Mouse (Mus musculus) C2C12 (cell line): ENCODE measurements around the gene Prdm11. TPM values are rescaled to one million over a fixed set of nuclear protein-coding genes. Genes with fewer than 3 reads are reported as not detected.

Source experiments
- H3K27me3 ChIP-seq: one replicate; pipeline ENCODE4 v1.6.1; 2011; ENCODE audit not compliant: control insufficient read depth, insufficient read depth, insufficient read length
- H3K36me3 ChIP-seq: one replicate; pipeline ENCODE4 v1.6.1; 2011; ENCODE audit not compliant: control insufficient read depth, insufficient read depth
- H3K4me3 ChIP-seq: one replicate; pipeline ENCODE4 v1.5.1; 2011; ENCODE audit warnings: mild to moderate bottlenecking, control low read depth; ENCODE audit not compliant: poor library complexity, insufficient read depth, severe bottlenecking
- H3K79me2 ChIP-seq: one replicate; pipeline ENCODE4 v1.6.1; 2011; ENCODE audit not compliant: control insufficient read depth, insufficient read depth
- H3K79me3 ChIP-seq: one replicate; pipeline ENCODE4 v1.6.1; 2011; ENCODE audit warnings: low read depth, control low read depth
- H3ac ChIP-seq: one replicate; pipeline ENCODE3; 2011; ENCODE audit warnings: low read depth; ENCODE audit not compliant: control insufficient read depth, insufficient read length
- CEBPB ChIP-seq: IDR thresholded peaks from one replicate; pipeline ENCODE4 v1.6.1; 2011; ENCODE audit warnings: low read depth, mild to moderate bottlenecking, control low read depth, moderate library complexity
- CTCF ChIP-seq: IDR thresholded peaks from one replicate; pipeline ENCODE4 v1.5.1; 2011; ENCODE audit not compliant: control insufficient read depth, insufficient read depth, insufficient read length
- FOSL1 ChIP-seq: IDR thresholded peaks from one replicate; pipeline ENCODE4 v1.8.0; 2011; ENCODE audit warnings: mild to moderate bottlenecking, low read length; ENCODE audit not compliant: poor library complexity, insufficient read depth, severe bottlenecking
- MAX ChIP-seq: IDR thresholded peaks from one replicate; pipeline ENCODE4 v1.6.1; 2011; ENCODE audit warnings: mild to moderate bottlenecking, control low read depth
- MYOD1 ChIP-seq: IDR thresholded peaks from one replicate; pipeline ENCODE4 v1.6.1; 2011; ENCODE audit warnings: low read depth; ENCODE audit not compliant: control insufficient read depth, insufficient read length
- MYOG ChIP-seq: IDR thresholded peaks from one replicate; pipeline ENCODE4 v1.6.1; 2011; ENCODE audit not compliant: control insufficient read depth, insufficient read length; ENCODE audit errors: extremely low read depth
- USF1 ChIP-seq: IDR thresholded peaks from one replicate; pipeline ENCODE4 v1.6.1; 2011; ENCODE audit warnings: low read depth, mild to moderate bottlenecking, control low read depth, moderate library complexity
- polyA plus RNA-seq: library from polyadenylated mRNA; unstranded; fragments of >200 nt; fragmentation: generic; extraction: Trizol; gene quantifications from one replicate; pipeline ENCODE4 v1.2.1, GENCODE M21; 2012; ENCODE audit warnings: missing spikeins

Prdm11 gene
- polyA plus RNA-seq, 1 experiment: 2.7 TPM

- no peaks in the 10 kb centered on the region for H3K27me3 ChIP-seq
- H3K79me2 ChIP-seq: peaks cover 22% of the 10 kb centered on the region
- peaks cover 66% of the 10 kb centered on the region for H3K36me3 ChIP-seq
- H3K79me3 ChIP-seq: peaks cover 3% of the 10 kb centered on the region
- H3ac ChIP-seq: peak overlapping the region; percentile 31
- TF ChIP-seq CEBPB (peak; percentile 5), MYOD1 (peak; percentile 100), USF1 (no peak), FOSL1 (peak; percentile 4), CTCF (no peak), MAX (peak; percentile 78), MYOG (no peak)
- no peak overlapping the region for H3K4me3 ChIP-seq
Measured at GRCm38 (mm10) chr2:92947981-92948698, 97.8 kb downstream of the Prdm11 start.

- peaks cover 3% of the 10 kb centered on the region for H3K79me3 ChIP-seq
- peaks cover 59% of the 10 kb centered on the region for H3K36me3 ChIP-seq
- no peak for TF ChIP-seq MYOG
- TF ChIP-seq MAX: no peak
- no peak for TF ChIP-seq CTCF
- peak; percentile 62 for TF ChIP-seq MYOD1
- H3ac ChIP-seq: peak overlapping the region; percentile 19
- peaks cover 34% of the 10 kb centered on the region for H3K79me2 ChIP-seq
- H3K27me3 ChIP-seq: no peaks in the 10 kb centered on the region
- no peak overlapping the region for H3K4me3 ChIP-seq
Measured at GRCm38 (mm10) chr2:92945824-92946598, 100.0 kb downstream of the Prdm11 start.

GRCm38 (mm10) chr2:92945125-92945746, 100.7 kb downstream of the Prdm11 start:
- H3K79me3 ChIP-seq: peaks cover 8% of the 10 kb centered on the region
- peak; percentile 79 for TF ChIP-seq USF1
- peak; percentile 88 for TF ChIP-seq CEBPB
- no peak for TF ChIP-seq MYOG
- TF ChIP-seq FOSL1: peak; percentile 94
- no peak for TF ChIP-seq MAX
- TF ChIP-seq CTCF: no peak
- peak; percentile 53 for TF ChIP-seq MYOD1
- peaks cover 57% of the 10 kb centered on the region for H3K36me3 ChIP-seq
- no peak overlapping the region for H3K4me3 ChIP-seq
- H3K79me2 ChIP-seq: peaks cover 41% of the 10 kb centered on the region
- no peaks in the 10 kb centered on the region for H3K27me3 ChIP-seq
- H3ac ChIP-seq: no peak overlapping the region

GRCm38 (mm10) chr2:92944356-92944755, 101.6 kb downstream of the Prdm11 start:
- H3ac ChIP-seq: no peak overlapping the region
- no peak overlapping the region for H3K4me3 ChIP-seq
- no peaks in the 10 kb centered on the region for H3K27me3 ChIP-seq
- peaks cover 62% of the 10 kb centered on the region for H3K36me3 ChIP-seq
- H3K79me3 ChIP-seq: peaks cover 10% of the 10 kb centered on the region
- TF ChIP-seq USF1: no peak
- TF ChIP-seq CEBPB: no peak
- TF ChIP-seq CTCF: no peak
- no peak for TF ChIP-seq FOSL1
- TF ChIP-seq MYOD1: no peak
- no peak for TF ChIP-seq MYOG
- TF ChIP-seq MAX: no peak
- H3K79me2 ChIP-seq: peaks cover 50% of the 10 kb centered on the region

GRCm38 (mm10) chr2:92943406-92943805, 102.6 kb downstream of the Prdm11 start:
- peaks cover 60% of the 10 kb centered on the region for H3K36me3 ChIP-seq
- no peak overlapping the region for H3K4me3 ChIP-seq
- no peaks in the 10 kb centered on the region for H3K27me3 ChIP-seq
- H3K79me2 ChIP-seq: peaks cover 51% of the 10 kb centered on the region
- TF ChIP-seq FOSL1: no peak
- TF ChIP-seq MAX: no peak
- no peak for TF ChIP-seq MYOG
- H3K79me3 ChIP-seq: peaks cover 10% of the 10 kb centered on the region
- H3ac ChIP-seq: no peak overlapping the region
